Mouse (Mus musculus): Measurements from ENCODE around the gene Lpp. TPM values are rescaled to one million over a fixed set of nuclear protein-coding genes. Genes with fewer than 3 reads are reported as not detected.

The Lpp gene
- polyA plus RNA-seq, 1 experiment: not detected

- TF ChIP-seq GATA1 (IDR thresholded peaks at IDR 0.05; ENCODE audit: low read length): no peak
Observed at GRCm38 (mm10) chr16:24644760-24645406, 251.6 kb downstream of the Lpp start.

GRCm38 (mm10) chr16:24645906-24646603, 252.7 kb downstream of the Lpp start:
- TF ChIP-seq GATA1 (IDR thresholded peaks at IDR 0.05; ENCODE audit: low read length): no peak

GRCm38 (mm10) chr16:24651655-24652654, 258.6 kb downstream of the Lpp start:
- no peak for TF ChIP-seq GATA1 (IDR thresholded peaks at IDR 0.05; ENCODE audit: low read length)

- no peak for TF ChIP-seq GATA1 (IDR thresholded peaks at IDR 0.05; ENCODE audit: low read length)
Observed at GRCm38 (mm10) chr16:24653041-24653440, 259.7 kb downstream of the Lpp start.

- TF ChIP-seq GATA1 (IDR thresholded peaks at IDR 0.05; ENCODE audit: low read length): no peak
Observed at GRCm38 (mm10) chr16:24655116-24655515, 261.8 kb downstream of the Lpp start.

- no peak for TF ChIP-seq GATA1 (IDR thresholded peaks at IDR 0.05; ENCODE audit: low read length)
Observed at GRCm38 (mm10) chr16:24656026-24656425, 262.7 kb downstream of the Lpp start.

- TF ChIP-seq GATA1 (IDR thresholded peaks at IDR 0.05; ENCODE audit: low read length): no peak
Observed at GRCm38 (mm10) chr16:24656752-24657151, 263.4 kb downstream of the Lpp start.

- TF ChIP-seq GATA1 (IDR thresholded peaks at IDR 0.05; ENCODE audit: low read length): no peak
Observed at GRCm38 (mm10) chr16:24659049-24659448, 265.7 kb downstream of the Lpp start.

- no peak for TF ChIP-seq GATA1 (IDR thresholded peaks at IDR 0.05; ENCODE audit: low read length)
Observed at GRCm38 (mm10) chr16:24664131-24664530, 270.8 kb downstream of the Lpp start.

- no peak for TF ChIP-seq GATA1 (IDR thresholded peaks at IDR 0.05; ENCODE audit: low read length)
Observed at GRCm38 (mm10) chr16:24669718-24670460, 276.6 kb downstream of the Lpp start.

GRCm38 (mm10) chr16:24678942-24679341, 285.6 kb downstream of the Lpp start:
- TF ChIP-seq GATA1 (IDR thresholded peaks at IDR 0.05; ENCODE audit: low read length): no peak

- TF ChIP-seq GATA1 (IDR thresholded peaks at IDR 0.05; ENCODE audit: low read length): no peak
Observed at GRCm38 (mm10) chr16:24695062-24695461, 301.8 kb downstream of the Lpp start.

- no peak for TF ChIP-seq GATA1 (IDR thresholded peaks at IDR 0.05; ENCODE audit: low read length)
Observed at GRCm38 (mm10) chr16:24704215-24704614, 310.9 kb downstream of the Lpp start.

GRCm38 (mm10) chr16:24723641-24724040, 330.3 kb downstream of the Lpp start:
- no peak for TF ChIP-seq GATA1 (IDR thresholded peaks at IDR 0.05; ENCODE audit: low read length)

GRCm38 (mm10) chr16:24732751-24733150, 339.4 kb downstream of the Lpp start:
- TF ChIP-seq GATA1 (IDR thresholded peaks at IDR 0.05; ENCODE audit: low read length): no peak
